Mouse (Mus musculus) G1E (cell line): ENCODE data around the gene Zfp184.

Source experiments
- CTCF ChIP-seq: IDR thresholded peaks from 2 replicates; pipeline ENCODE4 v1.5.1; 2012; ENCODE audit warnings: low read depth, low read length, inconsistent platforms, mixed read lengths
- GATA1 ChIP-seq: IDR thresholded peaks from 2 replicates; pipeline ENCODE4 v1.6.1; 2012; ENCODE audit warnings: borderline replicate concordance, low read length, inconsistent platforms, mixed read lengths
- TAL1 ChIP-seq: conservative IDR thresholded peaks from 2 replicates; pipeline ENCODE4 v1.6.1; 2012; ENCODE audit warnings: low read depth, low read length, inconsistent platforms, mixed read lengths

DNA sequence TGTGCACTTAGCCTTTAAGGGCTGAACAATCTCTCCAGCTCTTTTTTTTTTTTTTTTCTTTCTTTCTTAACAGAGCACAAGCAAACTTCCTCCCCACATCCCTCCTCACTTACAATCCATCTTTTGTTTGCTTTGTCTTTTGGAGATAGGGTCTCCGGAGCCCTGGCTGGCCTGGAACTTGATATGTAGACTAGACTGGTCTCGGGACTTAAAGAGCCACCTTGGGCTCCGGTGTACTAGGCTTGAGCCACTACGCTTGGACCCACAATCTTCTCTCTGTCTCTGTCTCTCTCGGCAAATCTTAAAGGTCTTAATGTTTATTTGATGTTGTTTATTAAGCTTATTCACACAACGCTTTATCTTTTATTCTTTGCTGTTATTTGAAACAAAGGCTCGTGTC is 34.2 kb upstream of the Zfp184 start:
- TF ChIP-seq TAL1 (no peak), CTCF (no peak), GATA1 (no peak)
